Mouse (Mus musculus) layer of hippocampus, postnatal 14 days (tissue): ENCODE results near the gene H2-Eb2. TPM values are rescaled to one million over a fixed set of nuclear protein-coding genes. Genes with fewer than 3 reads are reported as not detected.

ENCODE experiments used
- DNase-seq, 2 experiments: peaks; one replicate each; pipeline ENCODE4 v3.0.0; 2021 to 2022; ENCODE audit warnings: low spot score in 2 of 2, mixed read lengths in 1 of 2
- total RNA-seq, 2 experiments: library from RNA; stranded (reverse); gene quantifications; 2 replicates each; pipeline ENCODE4 v1.2.3; 2021

H2-Eb2 gene
- total RNA-seq, 2 experiments from 2014 or later: not detected

GRCm38 (mm10) chr17:34349429-34349828 lies 24.0 kb downstream of the H2-Eb2 start:
- peak; percentile 79 to 85 for DNase-seq

GRCm38 (mm10) chr17:34354539-34354938 lies 29.1 kb downstream of the H2-Eb2 start, which contains the start of gene Btnl2:
Gene Btnl2, plus strand, starts transcription at chr17:34354822.
- no peak for DNase-seq

GRCm38 (mm10) chr17:34354940-34355339 lies 29.5 kb downstream of the H2-Eb2 start:
- no peak for DNase-seq

- no peak for DNase-seq
These were observed 37.6 kb downstream of the H2-Eb2 start for GRCm38 (mm10) chr17:34362954-34363546.

GRCm38 (mm10) chr17:34363676-34364310 lies 38.3 kb downstream of the H2-Eb2 start:
- no peak for DNase-seq

- DNase-seq: no peak
These were observed 39.6 kb downstream of the H2-Eb2 start for GRCm38 (mm10) chr17:34365031-34365430.

GRCm38 (mm10) chr17:34370563-34370962 lies 45.1 kb downstream of the H2-Eb2 start:
- no peak for DNase-seq

GRCm38 (mm10) chr17:34373055-34373709 lies 47.7 kb downstream of the H2-Eb2 start:
- DNase-seq: no peak

- DNase-seq: no peak
These were observed 51.4 kb downstream of the H2-Eb2 start, which contains the start of gene Btnl1 for GRCm38 (mm10) chr17:34376847-34377246. Gene Btnl1, plus strand, starts transcription at chr17:34377132.

GRCm38 (mm10) chr17:34377450-34378209 lies 52.2 kb downstream of the H2-Eb2 start:
- DNase-seq: no peak

GRCm38 (mm10) chr17:34378716-34379115 lies 53.3 kb downstream of the H2-Eb2 start:
- no peak for DNase-seq

- DNase-seq: no peak
These were observed 54.0 kb downstream of the H2-Eb2 start for GRCm38 (mm10) chr17:34379451-34379850.

- DNase-seq: no peak
These were observed 56.4 kb downstream of the H2-Eb2 start for GRCm38 (mm10) chr17:34381876-34382275.

- DNase-seq: no peak
These were observed 57.7 kb downstream of the H2-Eb2 start for GRCm38 (mm10) chr17:34383212-34383611.

GRCm38 (mm10) chr17:34384699-34385098 lies 59.2 kb downstream of the H2-Eb2 start:
- no peak for DNase-seq

- no peak for DNase-seq
These were observed 61.2 kb downstream of the H2-Eb2 start for GRCm38 (mm10) chr17:34386656-34387055.

GRCm38 (mm10) chr17:34388513-34388912 lies 63.0 kb downstream of the H2-Eb2 start:
- DNase-seq: peak in 1 of 2 experiments; percentile 15
